Mouse (Mus musculus): ENCODE results near the gene Eif4e.
"Not testable (repeated sequence)": the region's sequence is repeated elsewhere in the genome, so short reads cannot be mapped to it uniquely, and the experiment has no call there.

Eif4e gene

GRCm38 (mm10) chr3:138517881-138518280 lies 8.1 kb upstream of the Eif4e start:
- peak; percentile 77 for DNase-seq (ENCODE audit: extremely low read depth, low read depth)

- no peak for DNase-seq (ENCODE audit: extremely low read depth, low read depth)
These were observed 6.8 kb upstream of the Eif4e start for GRCm38 (mm10) chr3:138519218-138519617.

- DNase-seq (ENCODE audit: extremely low read depth, low read depth), result no peak
These were observed 2.0 kb upstream of the Eif4e start for GRCm38 (mm10) chr3:138523956-138524355.

GRCm38 (mm10) chr3:138525494-138525893 lies 485 bp upstream of the Eif4e start:
- DNase-seq (ENCODE audit: extremely low read depth, low read depth), result no peak

GRCm38 (mm10) chr3:138526916-138527666 lies 1.1 kb downstream of the Eif4e start:
- DNase-seq (ENCODE audit: extremely low read depth, low read depth), result peak; percentile 99

- DNase-seq (ENCODE audit: extremely low read depth, low read depth), result peak; percentile 49
These were observed 1.8 kb downstream of the Eif4e start for GRCm38 (mm10) chr3:138527667-138528231.

- DNase-seq (ENCODE audit: extremely low read depth, low read depth), result no peak
These were observed 2.3 kb downstream of the Eif4e start for GRCm38 (mm10) chr3:138528265-138528664.

GRCm38 (mm10) chr3:138530578-138531478 lies 4.8 kb downstream of the Eif4e start:
- peak; percentile 49 for DNase-seq (ENCODE audit: extremely low read depth, low read depth)

GRCm38 (mm10) chr3:138531479-138532181 lies 5.7 kb downstream of the Eif4e start:
- DNase-seq (ENCODE audit: extremely low read depth, low read depth), result no peak

- no peak for DNase-seq (ENCODE audit: extremely low read depth, low read depth)
These were observed 6.8 kb downstream of the Eif4e start for GRCm38 (mm10) chr3:138532764-138533163.

- DNase-seq (ENCODE audit: extremely low read depth, low read depth), result no peak
These were observed 10.1 kb downstream of the Eif4e start for GRCm38 (mm10) chr3:138536031-138536430.

GRCm38 (mm10) chr3:138542621-138543020 lies 16.6 kb downstream of the Eif4e start:
- DNase-seq (ENCODE audit: extremely low read depth, low read depth), result no peak

- DNase-seq (ENCODE audit: extremely low read depth, low read depth), result no peak
These were observed 18.1 kb downstream of the Eif4e start for GRCm38 (mm10) chr3:138544117-138544516.

- DNase-seq (ENCODE audit: extremely low read depth, low read depth), result no peak
These were observed 20.7 kb downstream of the Eif4e start for GRCm38 (mm10) chr3:138546678-138547077.

GRCm38 (mm10) chr3:138549045-138549444 lies 23.1 kb downstream of the Eif4e start:
- DNase-seq (ENCODE audit: extremely low read depth, low read depth), result no peak

- no peak for DNase-seq (ENCODE audit: extremely low read depth, low read depth)
These were observed 24.6 kb downstream of the Eif4e start for GRCm38 (mm10) chr3:138550336-138551123.

- DNase-seq (ENCODE audit: extremely low read depth, low read depth), result not testable (repeated sequence)
These were observed 29.3 kb downstream of the Eif4e start for GRCm38 (mm10) chr3:138555279-138555678.

GRCm38 (mm10) chr3:138558529-138558928 lies 32.5 kb downstream of the Eif4e start:
- DNase-seq (ENCODE audit: extremely low read depth, low read depth), result no peak

GRCm38 (mm10) chr3:138560242-138560641 lies 34.3 kb downstream of the Eif4e start:
- DNase-seq (ENCODE audit: extremely low read depth, low read depth), result no peak

- no peak for DNase-seq (ENCODE audit: extremely low read depth, low read depth)
These were observed 34.9 kb downstream of the Eif4e start for GRCm38 (mm10) chr3:138560886-138561285.

GRCm38 (mm10) chr3:138578867-138579266 lies 52.9 kb downstream of the Eif4e start:
- no peak for DNase-seq (ENCODE audit: extremely low read depth, low read depth)
